Mouse (Mus musculus) kidney, embryonic 14.5 days (tissue): ENCODE data around the gene Ddx6. TPM values are rescaled to one million over a fixed set of nuclear protein-coding genes. Genes with fewer than 3 reads are reported as not detected.

Source experiments
- ATAC-seq: fragments of 200-750 bp; cut with Nextera tagmentation; 2 replicates; pipeline ENCODE4 v1.8.0; 2017; ENCODE audit warnings: moderate number of reproducible peaks, mild to moderate bottlenecking, moderate TSS enrichment, moderate library complexity; ENCODE audit not compliant: low FRiP score, low TSS enrichment
- H3K27ac ChIP-seq: fragments of 300-500 bp; sonication (generic); 2 replicates; pipeline ENCODE4 v1.5.1; 2014; ENCODE audit warnings: low read depth, mild to moderate bottlenecking, low read length, moderate library complexity, mixed read lengths
- H3K27me3 ChIP-seq: fragments of 300-500 bp; sonication (generic); 2 replicates; pipeline ENCODE4 v1.6.1; 2014; ENCODE audit warnings: mild to moderate bottlenecking, low read length; ENCODE audit not compliant: control insufficient read depth, insufficient read depth
- H3K36me3 ChIP-seq: fragments of 300-500 bp; sonication (generic); 2 replicates; pipeline ENCODE4 v1.6.1; 2014; ENCODE audit warnings: low read length, mixed read lengths; ENCODE audit not compliant: control insufficient read depth, insufficient read depth
- H3K4me1 ChIP-seq: fragments of 300-500 bp; sonication (generic); 2 replicates; pipeline ENCODE4 v1.6.1; 2014; ENCODE audit warnings: low read length, mixed read lengths; ENCODE audit not compliant: control insufficient read depth, insufficient read depth
- H3K4me2 ChIP-seq: fragments of 300-500 bp; sonication (generic); replicated peaks from 2 replicates; pipeline ENCODE4 v1.6.1; 2014; ENCODE audit warnings: low read depth, mild to moderate bottlenecking, low read length
- H3K4me3 ChIP-seq: fragments of 300-500 bp; sonication (generic); 2 replicates; pipeline ENCODE4 v1.5.1; 2014; ENCODE audit warnings: mild to moderate bottlenecking, low read length
- H3K9ac ChIP-seq: fragments of 300-500 bp; sonication (generic); 2 replicates; pipeline ENCODE4 v1.6.1; 2014; ENCODE audit warnings: low read depth, mild to moderate bottlenecking, low read length, moderate library complexity
- H3K9me3 ChIP-seq: fragments of 300-500 bp; sonication (generic); 2 replicates; pipeline ENCODE4 v1.6.1; 2016; ENCODE audit warnings: low read length; ENCODE audit not compliant: control insufficient read depth
- WGBS: fragments of 180-500 bp; shearing (Covaris S2); extraction: QIAGEN DNeasy Blood & Tissue Kit; methylation state at CpG from one replicate; pipeline ENCODE4 v1.1.7; 2014; 5-methylcytosine and 5-hydroxymethylcytosine counted together
- polyA plus RNA-seq: library from polyadenylated mRNA; unstranded; fragments of >200 nt; fragmentation: Nextera tagmentation; extraction: Ambion mirVana; gene quantifications from 2 replicates; pipeline ENCODE4 v1.2.1, GENCODE M21; 2014

Ddx6 gene
- polyA plus RNA-seq: 28.2 and 29.1 TPM in 2 replicates

DNA sequence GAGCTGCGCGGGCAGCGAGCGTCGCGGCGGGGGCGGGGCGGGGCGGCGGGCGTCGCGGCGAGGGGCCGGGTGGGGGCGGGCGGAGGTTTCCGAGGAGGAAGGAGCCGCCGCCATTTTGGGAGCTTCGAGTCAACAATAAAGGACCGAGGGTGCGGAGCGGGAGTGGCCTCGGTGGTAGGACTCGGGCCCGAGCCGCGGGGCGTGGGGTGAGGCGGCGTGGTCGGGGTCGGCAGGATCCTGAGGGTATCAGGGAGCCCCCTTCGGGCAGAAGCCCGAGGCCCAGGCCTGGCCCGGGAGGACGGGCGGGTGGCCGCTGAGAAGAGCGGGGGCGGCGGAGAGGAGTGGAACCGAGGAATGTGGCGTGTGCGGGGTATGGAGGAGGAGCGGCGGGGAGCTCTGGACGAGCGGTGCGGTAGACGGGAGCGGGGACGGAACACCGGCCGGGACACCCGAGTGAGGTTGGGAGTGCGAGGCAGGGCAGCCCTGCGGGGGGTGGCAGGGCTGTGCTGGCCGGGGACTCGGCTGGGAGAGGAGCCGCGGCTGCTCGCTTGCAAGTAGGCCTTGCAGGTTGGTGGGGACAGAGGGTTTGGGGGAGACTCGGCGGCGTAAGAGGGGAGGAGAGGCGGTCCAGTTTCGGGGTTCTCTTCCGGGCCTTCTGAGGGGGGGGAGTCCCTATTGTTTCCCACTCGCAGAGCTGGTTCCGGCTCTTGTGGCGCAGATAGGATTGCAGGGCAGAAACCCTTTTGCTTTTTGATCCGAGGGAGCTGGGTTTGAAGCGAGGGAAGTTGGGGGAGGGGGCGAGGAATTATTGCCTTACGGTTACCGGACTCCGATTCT lies at the start of gene Ddx6:
Gene Ddx6, plus strand, starts transcription at position 114 of the 837 bp plus-strand sequence.
- ATAC-seq: peak; percentile 61
- WGBS: under 1% methylated on average over 59 of the region's 80 CpGs
- Histone ChIP-seq H3K36me3 (peaks cover 30% of the 10 kb centered on the region), H3K4me1 (peaks cover 21% of the 10 kb centered on the region), H3K4me3 (peak within 1 kb of the TSS; percentile 100), H3K27ac (peak within 1 kb of the TSS; percentile 99), H3K4me2 (peak within 1 kb of the TSS; percentile 61), H3K9me3 (no peaks in the 10 kb centered on the region), H3K27me3 (no peaks in the 10 kb centered on the region), H3K9ac (peak within 1 kb of the TSS; percentile 100)

DNA sequence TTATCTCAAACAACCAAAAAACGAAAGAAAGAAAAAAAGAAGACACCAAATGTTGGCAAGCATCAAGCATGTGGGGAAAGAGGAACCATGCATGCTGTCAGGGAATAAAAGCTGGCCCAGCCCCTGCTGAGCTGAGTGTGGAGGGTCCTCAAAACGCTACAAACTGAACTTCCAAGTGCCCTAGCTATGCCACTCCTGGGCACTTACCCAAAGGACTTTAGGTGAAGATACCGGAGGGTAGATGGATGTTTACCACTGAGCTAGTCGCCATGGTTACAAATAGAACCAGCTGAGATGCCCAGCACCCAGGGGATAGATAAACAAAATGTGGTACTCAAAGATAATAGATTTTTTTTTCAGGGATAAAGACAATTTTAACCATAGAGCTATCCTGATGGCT lies 43.1 kb upstream of the Ddx6 start, which contains the start of gene Cxcr5:
Gene Cxcr5, minus strand, starts transcription at position 281 of the 400 bp plus-strand sequence.
- no peak for ATAC-seq
- H3K4me2 ChIP-seq: no peak within 1 kb of the TSS
- WGBS: 85% methylated on average over 4 of the region's 4 CpGs
- H3K36me3 ChIP-seq: no peaks in the 10 kb centered on the region
- H3K9me3 ChIP-seq: no peaks in the 10 kb centered on the region
- H3K9ac ChIP-seq: no peak within 1 kb of the TSS
- H3K27me3 ChIP-seq: no peaks in the 10 kb centered on the region
- no peak within 1 kb of the TSS for H3K4me3 ChIP-seq
- H3K4me1 ChIP-seq: no peaks in the 10 kb centered on the region
- no peak within 1 kb of the TSS for H3K27ac ChIP-seq

DNA sequence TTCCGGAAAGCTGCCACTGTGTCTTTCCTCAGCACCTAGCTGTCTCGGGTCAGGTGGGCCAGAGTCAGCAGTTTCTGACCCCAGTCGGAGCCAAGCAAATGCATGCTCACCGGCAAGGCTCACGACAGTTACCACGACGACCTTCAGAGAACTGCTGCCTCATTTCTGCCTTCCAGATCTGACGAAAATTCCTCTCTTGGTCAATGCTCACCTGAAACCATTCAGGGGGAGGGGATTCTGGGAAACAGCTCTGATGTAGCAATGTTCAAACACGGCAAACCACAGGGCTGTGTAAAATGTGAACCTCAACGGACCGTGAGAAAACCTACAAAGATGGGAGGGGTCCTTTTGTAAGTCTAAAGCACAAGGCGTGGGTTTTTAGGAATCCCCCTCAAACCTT lies 41.8 kb upstream of the Ddx6 start:
- H3K4me3 ChIP-seq: no peak overlapping the region
- no peak overlapping the region for H3K27ac ChIP-seq
- H3K27me3 ChIP-seq: no peaks in the 10 kb centered on the region
- ATAC-seq: no peak
- no peaks in the 10 kb centered on the region for H3K36me3 ChIP-seq
- no peaks in the 10 kb centered on the region for H3K9me3 ChIP-seq
- WGBS: 51% methylated on average over 12 of the region's 12 CpGs
- no peak overlapping the region for H3K4me2 ChIP-seq
- H3K9ac ChIP-seq: no peak overlapping the region
- no peaks in the 10 kb centered on the region for H3K4me1 ChIP-seq

DNA sequence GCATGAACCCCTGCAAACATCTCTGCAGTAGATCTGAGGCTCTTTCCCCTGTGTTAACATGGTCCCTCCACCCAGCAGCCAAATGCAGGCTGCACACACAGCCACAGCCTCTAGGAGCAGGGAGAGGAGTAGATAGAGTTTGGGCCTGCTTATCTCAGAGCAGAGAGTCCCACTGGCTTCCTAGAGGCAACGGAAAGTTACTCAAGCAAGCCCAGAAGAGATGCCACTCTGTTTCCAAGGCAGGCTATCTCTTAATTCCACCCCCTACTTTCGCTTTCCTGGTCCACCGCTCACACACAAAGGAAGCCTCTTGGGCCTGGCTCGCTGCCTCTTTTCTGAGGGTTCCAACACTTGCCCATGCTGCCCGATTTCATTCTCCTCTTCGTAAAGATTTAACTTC lies 39.3 kb upstream of the Ddx6 start:
- H3K9ac ChIP-seq: no peak overlapping the region

DNA sequence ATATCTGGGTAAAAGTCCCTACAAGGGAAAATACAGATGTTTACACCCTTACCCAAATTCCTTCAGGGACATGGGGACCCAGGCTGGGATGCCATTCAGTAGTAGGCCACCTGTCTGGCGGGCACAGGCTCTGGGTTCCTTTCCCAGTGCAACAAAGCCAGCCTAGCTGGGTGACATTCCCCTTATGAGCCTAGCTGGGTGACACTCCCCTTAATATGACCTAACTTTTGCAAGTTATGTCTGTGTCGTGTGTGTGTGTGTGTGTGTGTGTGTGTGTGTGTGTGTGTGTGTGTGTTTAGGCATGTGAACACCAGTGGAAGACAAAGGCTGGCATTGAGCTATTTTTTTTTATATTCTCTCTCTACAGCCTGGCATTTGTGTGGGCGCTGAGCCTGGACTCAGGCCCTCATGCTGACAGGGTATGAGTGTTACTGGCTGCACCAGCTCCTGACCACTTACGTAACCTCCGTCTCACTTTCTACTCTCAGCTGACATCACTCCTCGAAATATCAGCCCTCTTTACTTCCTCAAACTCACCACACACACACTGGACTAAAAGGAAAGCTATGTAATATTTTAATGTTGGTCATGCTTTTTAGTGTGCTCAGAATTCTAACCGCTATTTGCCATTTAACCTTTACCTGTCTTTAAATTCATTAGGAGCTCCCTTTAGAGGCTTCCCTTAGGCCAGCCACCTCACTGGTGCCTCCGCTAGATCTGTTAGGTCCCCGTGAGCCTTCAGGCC lies 37.2 kb upstream of the Ddx6 start:
- no peaks in the 10 kb centered on the region for H3K4me1 ChIP-seq
- no peak for ATAC-seq
- H3K27me3 ChIP-seq: no peaks in the 10 kb centered on the region
- 80% methylated on average over 9 of the region's 9 CpGs for WGBS
- H3K36me3 ChIP-seq: no peaks in the 10 kb centered on the region
- H3K4me3 ChIP-seq: no peak overlapping the region
- no peak overlapping the region for H3K27ac ChIP-seq
- no peaks in the 10 kb centered on the region for H3K9me3 ChIP-seq
- H3K9ac ChIP-seq: no peak overlapping the region
- no peak overlapping the region for H3K4me2 ChIP-seq

More for the DNA sequence above, 39.3 kb upstream of the Ddx6 start:
- Histone ChIP-seq H3K9me3 (no peaks in the 10 kb centered on the region), H3K4me3 (no peak overlapping the region), H3K36me3 (no peaks in the 10 kb centered on the region), H3K27me3 (no peaks in the 10 kb centered on the region), H3K27ac (no peak overlapping the region), H3K4me2 (no peak overlapping the region), H3K4me1 (no peaks in the 10 kb centered on the region)
- ATAC-seq: no peak
- WGBS: 70% methylated on average over 6 of the region's 6 CpGs

DNA sequence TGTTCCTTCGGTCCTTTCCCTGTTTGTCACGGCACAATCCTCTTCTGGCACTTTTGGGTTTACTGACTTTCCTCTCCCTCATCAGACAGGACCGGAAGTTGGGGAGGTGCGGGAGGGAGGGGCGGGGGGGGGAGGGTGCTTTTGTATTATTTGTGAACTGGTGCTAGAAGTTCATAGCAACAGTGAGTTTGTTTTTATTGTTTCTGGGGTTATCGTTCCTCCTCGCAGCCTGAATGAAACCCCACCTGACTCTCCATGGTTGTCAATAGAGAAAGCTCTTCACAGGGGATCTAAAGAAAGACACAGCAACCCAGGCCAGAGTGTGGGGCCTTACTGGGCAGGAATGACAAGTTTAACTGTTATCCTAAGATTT lies 36.6 kb upstream of the Ddx6 start:
- 49% methylated on average over 7 of the region's 7 CpGs for WGBS
- H3K4me3 ChIP-seq: no peak overlapping the region
- H3K27me3 ChIP-seq: no peaks in the 10 kb centered on the region
- H3K9ac ChIP-seq: no peak overlapping the region
- no peak for ATAC-seq
- H3K4me2 ChIP-seq: no peak overlapping the region
- H3K27ac ChIP-seq: no peak overlapping the region
- no peaks in the 10 kb centered on the region for H3K4me1 ChIP-seq
- H3K36me3 ChIP-seq: no peaks in the 10 kb centered on the region
- no peaks in the 10 kb centered on the region for H3K9me3 ChIP-seq

DNA sequence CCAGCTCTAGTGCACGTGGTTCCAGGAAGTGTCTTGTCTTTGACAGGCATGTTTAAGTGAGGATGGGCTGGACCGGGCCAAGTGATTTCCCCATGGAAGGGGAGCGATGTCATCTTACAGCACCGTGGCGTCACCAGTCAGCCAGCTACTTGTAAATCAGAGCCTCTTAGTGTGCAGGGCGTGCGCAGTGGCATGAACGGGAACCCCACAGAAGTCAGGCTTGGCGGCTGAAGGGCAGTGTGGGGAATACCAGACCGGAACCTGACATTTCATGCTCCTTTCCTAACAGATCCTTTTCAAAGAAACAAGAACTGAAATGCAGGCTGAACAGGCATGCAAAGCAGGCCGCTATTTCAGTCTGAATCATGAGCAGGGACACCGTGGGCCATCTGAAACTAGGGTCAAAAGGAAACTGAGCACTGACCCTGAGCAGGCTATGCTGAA lies 33.7 kb upstream of the Ddx6 start:
- 67% methylated on average over 12 of the region's 12 CpGs for whole genome bisulfite sequencing
- ATAC-seq: no peak
- H3K27me3 ChIP-seq: no peaks in the 10 kb centered on the region
- H3K36me3 ChIP-seq: no peaks in the 10 kb centered on the region
- no peak overlapping the region for H3K4me2 ChIP-seq
- H3K4me3 ChIP-seq: no peak overlapping the region
- H3K4me1 ChIP-seq: no peaks in the 10 kb centered on the region
- no peaks in the 10 kb centered on the region for H3K9me3 ChIP-seq
- no peak overlapping the region for H3K27ac ChIP-seq
- H3K9ac ChIP-seq: no peak overlapping the region

DNA sequence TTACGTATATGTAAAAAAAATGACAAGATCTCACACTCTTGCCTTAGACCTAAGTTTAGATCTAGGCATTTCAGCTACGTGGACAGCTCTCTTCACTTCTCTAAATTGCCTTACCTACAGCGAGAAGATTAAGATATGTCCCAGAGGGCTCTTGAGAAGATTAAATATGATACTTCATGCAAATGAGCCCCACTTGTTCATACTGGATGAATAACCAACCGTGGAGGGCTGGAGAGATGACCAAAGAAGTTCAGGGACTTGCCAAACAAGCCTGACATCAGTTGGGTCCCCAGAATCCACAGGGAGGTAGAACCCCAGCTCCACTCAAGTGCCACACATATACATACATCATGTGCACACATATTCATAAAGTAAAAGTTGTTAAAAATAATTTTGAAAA lies 31.4 kb upstream of the Ddx6 start:
- H3K27ac ChIP-seq: no peak overlapping the region
- no peaks in the 10 kb centered on the region for H3K9me3 ChIP-seq
- no peaks in the 10 kb centered on the region for H3K4me1 ChIP-seq
- no peak overlapping the region for H3K4me2 ChIP-seq
- H3K36me3 ChIP-seq: no peaks in the 10 kb centered on the region
- H3K9ac ChIP-seq: no peak overlapping the region
- ATAC-seq: no peak
- no peak overlapping the region for H3K4me3 ChIP-seq
- 79% methylated on average over 4 of the region's 4 CpGs for WGBS
- H3K27me3 ChIP-seq: no peaks in the 10 kb centered on the region

DNA sequence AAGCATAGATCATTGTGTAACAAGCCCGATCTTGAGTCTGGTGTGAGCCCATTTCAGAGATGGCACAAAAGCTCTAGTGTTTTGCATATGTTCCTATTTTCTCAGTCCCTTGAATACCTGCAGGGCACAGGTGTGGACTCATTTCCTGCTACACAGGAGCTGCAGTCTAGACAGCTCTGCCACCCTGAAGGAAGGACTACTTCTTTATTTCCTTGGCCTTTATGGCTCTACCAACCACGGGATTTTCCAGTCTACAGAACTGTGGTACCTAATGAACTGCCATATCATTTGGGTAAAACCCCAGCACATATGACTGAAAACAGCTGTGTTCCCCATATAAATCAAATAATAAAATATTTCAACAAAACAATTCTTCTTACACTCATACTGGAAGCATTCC lies 29.6 kb upstream of the Ddx6 start:
- Histone ChIP-seq H3K27me3 (no peaks in the 10 kb centered on the region), H3K9ac (no peak overlapping the region), H3K4me2 (no peak overlapping the region), H3K27ac (no peak overlapping the region), H3K36me3 (no peaks in the 10 kb centered on the region), H3K4me3 (no peak overlapping the region), H3K4me1 (no peaks in the 10 kb centered on the region), H3K9me3 (no peaks in the 10 kb centered on the region)
- 88% methylated on average over 2 of the region's 2 CpGs for WGBS
- ATAC-seq: no peak
